Mouse (Mus musculus): ENCODE measurements around the gene Apln. TPM values are rescaled to one million over a fixed set of nuclear protein-coding genes. Genes with fewer than 3 reads are reported as not detected.

Gene Apln
- total and polyA plus RNA-seq, 3 experiments, result 0.08 TPM; not detected in 2

- Histone ChIP-seq H3K9ac (ENCODE audit: control insufficient read depth, low read depth, low read length, poor library complexity, severe bottlenecking) (no peak overlapping the region), H3K4me3 (ENCODE audit: control insufficient read depth in 1 of 2, insufficient read depth in 1 of 2, low read depth in 2 of 2, low read length in 2 of 2) (no peak overlapping the region), H3K4me1 (ENCODE audit: control insufficient read depth in 1 of 2, insufficient read depth in 2 of 2, low read length in 2 of 2) (no peaks in the 10 kb centered on the region), H3K9me3 (replicated peaks; ENCODE audit: insufficient read depth, low read length) (no peaks in the 10 kb centered on the region), H3K36me3 (ENCODE audit: control insufficient read depth in 1 of 2, insufficient read depth in 2 of 2, low read length in 2 of 2) (no peaks in the 10 kb centered on the region), H3K79me2 (ENCODE audit: control insufficient read depth, insufficient read depth, low read length, poor library complexity) (no peaks in the 10 kb centered on the region), H3K27ac (ENCODE audit: control insufficient read depth, low read depth, low read length) (no peak overlapping the region), H3K27me3 (ENCODE audit: control insufficient read depth in 1 of 2, insufficient read depth in 2 of 2, low read length in 2 of 2) (no peaks in the 10 kb centered on the region)
- TF ChIP-seq NRF1 (IDR thresholded peaks at IDR 0.05; ENCODE audit: insufficient read depth, low read depth, low read length, poor library complexity, severe bottlenecking) (no peak), ZMIZ1 (IDR thresholded peaks at IDR 0.05; ENCODE audit: low read depth, low read length) (no peak), POLR2A (IDR thresholded peaks at IDR 0.05; ENCODE audit: control insufficient read depth in 1 of 2, insufficient read depth in 1 of 2, low read depth in 1 of 2, low read length in 2 of 2, poor library complexity in 1 of 2) (no peak), NELFE (IDR thresholded peaks at IDR 0.05; ENCODE audit: low read depth, low read length) (no peak), USF2 (IDR thresholded peaks at IDR 0.05; ENCODE audit: borderline replicate concordance in 1 of 2, insufficient read depth in 1 of 2, low read depth in 1 of 2, low read length in 2 of 2) (no peak), CHD1 (IDR thresholded peaks at IDR 0.05; ENCODE audit: low read depth, low read length) (no peak), RCOR1 (IDR thresholded peaks at IDR 0.05; ENCODE audit: low read depth, low read length) (no peak), ZNF384 (IDR thresholded peaks at IDR 0.05; ENCODE audit: low read depth, low read length) (no peak), TAL1 (IDR thresholded peaks at IDR 0.05; ENCODE audit: low read length) (no peak), E2F4 (IDR thresholded peaks at IDR 0.05; ENCODE audit: borderline replicate concordance, low read depth, low read length) (no peak), ZC3H11A (IDR thresholded peaks at IDR 0.05; ENCODE audit: low read depth, low read length) (no peak), CTCF (IDR thresholded peaks at IDR 0.05 in 2 of 3, conservative IDR thresholded peaks at IDR 0.05 in 1 of 3; ENCODE audit: control insufficient read depth in 1 of 3, insufficient read depth in 1 of 3, low read depth in 2 of 3, low read length in 3 of 3, poor library complexity in 1 of 3, severe bottlenecking in 1 of 3) (no peak), SIN3A (IDR thresholded peaks at IDR 0.05; ENCODE audit: low read length) (no peak), TCF12 (IDR thresholded peaks at IDR 0.05; ENCODE audit: low read depth, low read length) (no peak), ETS1 (IDR thresholded peaks at IDR 0.05; ENCODE audit: low read depth, low read length) (no peak), BHLHE40 (IDR thresholded peaks at IDR 0.05; ENCODE audit: borderline replicate concordance, low read depth, low read length) (no peak), UBTF (IDR thresholded peaks at IDR 0.05; ENCODE audit: borderline replicate concordance, insufficient read depth, low read depth, low read length) (no peak)
- DNase-seq (ENCODE audit: low read depth, low spot score), result no peak
Measured at GRCm38 (mm10) chrX:48064166-48064853, 29.7 kb upstream of the Apln start.

GRCm38 (mm10) chrX:48062481-48062880 lies 27.8 kb upstream of the Apln start:
- Histone ChIP-seq H3K36me3 (ENCODE audit: control insufficient read depth in 1 of 2, insufficient read depth in 2 of 2, low read length in 2 of 2) (no peaks in the 10 kb centered on the region), H3K4me3 (ENCODE audit: control insufficient read depth in 1 of 2, insufficient read depth in 1 of 2, low read depth in 2 of 2, low read length in 2 of 2) (no peak overlapping the region), H3K27ac (ENCODE audit: control insufficient read depth, low read depth, low read length) (no peak overlapping the region), H3K9me3 (replicated peaks; ENCODE audit: insufficient read depth, low read length) (no peaks in the 10 kb centered on the region), H3K79me2 (ENCODE audit: control insufficient read depth, insufficient read depth, low read length, poor library complexity) (no peaks in the 10 kb centered on the region), H3K27me3 (ENCODE audit: control insufficient read depth in 1 of 2, insufficient read depth in 2 of 2, low read length in 2 of 2) (no peaks in the 10 kb centered on the region; a peak in 1 of 4 replicates), H3K9ac (ENCODE audit: control insufficient read depth, low read depth, low read length, poor library complexity, severe bottlenecking) (no peak overlapping the region), H3K4me1 (ENCODE audit: control insufficient read depth in 1 of 2, insufficient read depth in 2 of 2, low read length in 2 of 2) (no peaks in the 10 kb centered on the region)
- no peak for DNase-seq (ENCODE audit: low read depth, low spot score)
- no peak for TF ChIP-seq MAX (IDR thresholded peaks at IDR 0.05; ENCODE audit: low read length)
